Mouse (Mus musculus) adrenal gland, adult 10 weeks (tissue): ENCODE data around the gene Angptl8. TPM values are rescaled to one million over a fixed set of nuclear protein-coding genes. Genes with fewer than 3 reads are reported as not detected.

Experiments
- polyA plus RNA-seq: library from polyadenylated mRNA; stranded (reverse); fragments of 350-450 nt; fragmentation: Illumina TruSeq; extraction: RNeasy Lipid Tissue Mini Kit (QIAGEN cat#74804); gene quantifications from one replicate; pipeline ENCODE4 v1.2.3, GENCODE M21; 2014; ENCODE audit warnings: low read depth, low replicate concordance

The Angptl8 gene
- not detected for polyA plus RNA-seq

DNA sequence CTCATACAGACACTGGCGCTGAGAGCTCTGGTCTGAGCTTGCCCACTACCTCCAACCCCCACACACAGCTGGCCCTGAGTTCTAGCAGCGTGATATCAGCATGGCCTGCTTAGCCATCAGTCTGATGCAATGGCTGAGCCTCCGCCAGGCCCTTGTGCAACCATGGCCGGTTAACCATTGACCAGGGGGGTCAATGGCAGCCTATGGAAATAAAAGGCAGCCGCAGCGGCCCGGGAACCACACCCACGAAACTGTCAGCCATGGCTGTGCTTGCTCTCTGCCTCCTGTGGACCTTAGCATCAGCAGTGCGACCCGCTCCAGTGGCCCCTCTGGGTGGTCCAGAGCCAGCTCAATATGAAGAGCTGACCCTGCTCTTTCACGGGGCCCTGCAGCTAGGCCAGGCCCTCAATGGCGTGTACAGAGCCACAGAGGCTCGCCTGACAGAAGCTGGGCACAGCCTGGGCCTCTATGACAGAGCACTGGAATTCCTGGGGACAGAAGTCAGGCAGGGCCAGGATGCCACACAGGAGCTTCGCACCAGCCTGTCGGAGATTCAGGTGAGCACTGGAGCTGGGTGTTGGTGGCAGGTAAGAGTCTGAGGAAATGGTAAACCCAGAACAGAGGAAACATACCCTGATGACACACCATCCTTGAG is at the start of gene Angptl8:
Gene Angptl8, plus strand, starts transcription at position 253 of the 655 bp plus-strand sequence.

DNA sequence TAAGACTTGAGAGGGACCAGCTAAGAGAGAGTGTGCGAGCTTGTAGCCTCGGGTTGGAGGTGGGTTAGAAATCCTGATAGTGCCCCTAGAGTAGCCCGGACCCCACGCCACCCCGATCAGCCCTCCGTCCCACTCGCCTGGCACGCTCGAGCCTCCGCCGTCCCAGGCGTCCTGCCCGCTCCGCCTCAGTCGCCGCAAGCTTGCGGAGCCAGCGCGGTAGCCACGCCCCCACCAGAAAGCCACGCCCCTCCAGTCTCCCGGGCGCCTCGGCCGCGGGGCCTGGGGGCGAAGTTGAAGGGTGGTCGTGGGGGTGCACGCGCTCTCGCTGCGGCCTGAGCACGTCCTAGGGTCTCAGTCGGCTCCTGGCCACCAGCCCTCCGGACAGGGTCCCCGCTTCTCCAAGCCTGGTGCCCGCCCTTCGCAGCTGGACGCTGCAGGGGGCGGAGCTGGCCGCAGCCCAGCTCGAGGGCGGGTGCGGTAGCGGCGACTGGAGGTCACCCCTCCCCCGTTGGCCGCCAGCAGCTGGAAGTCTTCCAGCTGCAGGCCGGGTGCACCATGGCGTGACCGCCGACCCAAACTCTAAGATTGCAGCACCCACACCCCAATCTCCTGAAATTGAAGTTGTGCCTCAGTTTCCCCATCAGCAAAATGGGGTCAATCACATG is 36.8 kb upstream of the Angptl8 start, which contains the start of gene Kank2:
Gene Kank2, minus strand, starts transcription at position 400 of the 665 bp plus-strand sequence.

DNA sequence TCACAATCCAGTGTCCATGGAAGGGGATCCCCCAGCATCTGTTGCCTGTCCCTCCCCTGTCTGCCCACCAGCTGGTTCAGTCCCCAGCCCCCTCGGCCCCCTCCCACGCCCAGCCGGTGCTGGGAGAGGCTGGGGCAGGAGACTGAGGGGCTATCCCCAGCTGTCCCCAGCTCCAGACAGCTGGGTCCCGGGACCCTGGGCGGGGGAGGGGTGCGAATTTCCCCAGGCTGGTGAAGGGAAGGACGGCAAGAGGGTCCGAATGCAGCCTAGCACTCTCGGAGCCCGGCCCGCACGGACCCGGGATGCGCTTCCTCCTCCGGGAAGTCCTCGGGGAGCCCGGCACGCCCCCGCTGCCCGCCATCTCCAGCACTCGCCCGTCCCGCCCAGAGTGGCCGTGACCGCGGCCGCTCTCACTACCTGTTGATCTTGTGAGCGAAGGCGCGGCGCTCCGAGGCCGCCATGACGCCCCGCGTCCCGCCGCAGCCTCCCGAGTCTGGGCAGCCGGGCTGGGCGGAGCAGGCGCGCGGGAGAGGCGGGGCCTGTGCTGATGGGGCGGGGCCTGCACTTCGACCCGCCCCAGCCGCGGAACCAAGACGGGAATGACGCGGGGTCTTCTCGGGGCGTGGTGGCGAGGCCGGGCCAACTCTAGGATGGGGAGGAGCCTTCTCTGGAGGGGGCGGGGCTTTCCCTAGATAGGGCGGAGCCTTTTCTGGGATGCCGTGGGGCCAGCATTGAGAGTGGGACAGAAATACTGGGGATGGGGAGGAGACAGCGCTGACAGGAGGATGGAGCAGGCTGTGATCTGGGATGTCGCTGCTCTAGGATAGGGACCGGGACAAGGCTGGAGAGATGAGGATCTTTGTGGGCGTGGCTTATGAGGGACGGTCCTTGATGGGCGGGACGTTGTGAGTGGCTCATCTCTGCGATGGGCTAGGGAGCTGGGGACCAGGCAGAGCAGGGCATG is 17.1 kb downstream of the Angptl8 start, which contains the start of gene Dock6:
Gene Dock6, minus strand, starts transcription at position 508 of the 964 bp plus-strand sequence.

Other genes starting within 250 kb of the Angptl8 start
- gene Timm29, start 242.8 kb upstream of the Angptl8 start, polyA plus RNA-seq: 78.3 TPM
- gene Yipf2, start 242.7 kb upstream of the Angptl8 start, polyA plus RNA-seq: 9.4 TPM
- 5.7 TPM for gene Smarca4, start 219.3 kb upstream of the Angptl8 start, polyA plus RNA-seq
- 37.2 TPM for gene Ldlr, start 112.0 kb upstream of the Angptl8 start, polyA plus RNA-seq
- 0.58 TPM for gene Spc24, start 75.2 kb upstream of the Angptl8 start, polyA plus RNA-seq
- gene Kank2, start 36.8 kb upstream of the Angptl8 start, polyA plus RNA-seq: 13.8 TPM
- gene Dock6, start 17.1 kb downstream of the Angptl8 start, polyA plus RNA-seq: 2.9 TPM
- gene Rab3d, start 82.7 kb downstream of the Angptl8 start, polyA plus RNA-seq: 14.0 TPM
- 0.99 TPM for gene Ccdc159, start 92.0 kb downstream of the Angptl8 start, polyA plus RNA-seq
- gene Tmem205, start 92.0 kb downstream of the Angptl8 start, polyA plus RNA-seq: 8.9 TPM
- gene Plppr2, start 101.5 kb downstream of the Angptl8 start, polyA plus RNA-seq: 2.2 TPM
- gene Swsap1, start 120.2 kb downstream of the Angptl8 start, polyA plus RNA-seq: 10.1 TPM
- not detected for gene Epor, start 128.0 kb downstream of the Angptl8 start, polyA plus RNA-seq
- 2.8 TPM for gene Rgl3, start 153.9 kb downstream of the Angptl8 start, polyA plus RNA-seq
- 0.76 TPM for gene Ccdc151, start 167.1 kb downstream of the Angptl8 start, polyA plus RNA-seq
- 10.0 TPM for gene Prkcsh, start 167.3 kb downstream of the Angptl8 start, polyA plus RNA-seq
- 1.1 TPM for gene Elavl3, start 216.5 kb downstream of the Angptl8 start, polyA plus RNA-seq
- not detected for gene Gm49318, start 235.7 kb downstream of the Angptl8 start, polyA plus RNA-seq
- not detected for gene Zfp653, start 235.9 kb downstream of the Angptl8 start, polyA plus RNA-seq
- gene Ecsit, start 249.9 kb downstream of the Angptl8 start, polyA plus RNA-seq: 4.3 TPM